Mouse (Mus musculus): ENCODE results near the gene Hmx2. TPM values are rescaled to one million over a fixed set of nuclear protein-coding genes. Genes with fewer than 3 reads are reported as not detected.
A peak's percentile ranks its signal among the peaks of the same experiment; 100 is the strongest.

Hmx2 gene
- total and polyA plus RNA-seq, 3 experiments: 0.44 to 3.9 (median 1.1) TPM

- Histone ChIP-seq H3K4me3 (ENCODE audit: low read depth, low read length) (peak overlapping the region; percentile 86), H3K36me3 (replicated peaks) (peaks cover 44% of the 10 kb centered on the region), H3K9me3 (replicated peaks) (peaks cover 2% of the 10 kb centered on the region), H3K27me3 (ENCODE audit: insufficient read depth, low read length) (peaks cover 13% of the 10 kb centered on the region), H3K4me1 (ENCODE audit: insufficient read depth, low read depth, low read length) (peaks cover 35% of the 10 kb centered on the region)
- no peak for DNase-seq (ENCODE audit: low spot score)
- peak; percentile 16; the same call in 1 of the 2 replicates for ATAC-seq (ENCODE audit: extremely low read depth, insufficient number of reproducible peaks, low FRiP score, poor library complexity, severe bottlenecking)
- no peak for TF ChIP-seq GATA2 (IDR thresholded peaks at IDR 0.05; ENCODE audit: borderline replicate concordance, low read depth, low read length)
- TF ChIP-seq TAL1 (conservative IDR thresholded peaks at IDR 0.05; ENCODE audit: low read depth, low read length): no peak
- no peak for TF ChIP-seq POLR2AphosphoS5 (IDR thresholded peaks at IDR 0.05; ENCODE audit: insufficient replicate concordance, low read depth, low read length)
- no peak for TF ChIP-seq GATA1 (IDR thresholded peaks at IDR 0.05; ENCODE audit: borderline replicate concordance, low read length)
- TF ChIP-seq CTCF (IDR thresholded peaks at IDR 0.05; ENCODE audit: low read depth, low read length): no peak
These were observed 12.1 kb downstream of the Hmx2 start for GRCm38 (mm10) chr7:131560697-131561042.

GRCm38 (mm10) chr7:131575246-131575645 is 26.7 kb downstream of the Hmx2 start:
- TF ChIP-seq GATA1 (IDR thresholded peaks at IDR 0.05; ENCODE audit: borderline replicate concordance, low read length) (no peak), CTCF (IDR thresholded peaks at IDR 0.05; ENCODE audit: low read depth, low read length) (no peak), TAL1 (conservative IDR thresholded peaks at IDR 0.05; ENCODE audit: low read depth, low read length) (no peak), POLR2AphosphoS5 (IDR thresholded peaks at IDR 0.05; ENCODE audit: insufficient replicate concordance, low read depth, low read length) (no peak), GATA2 (IDR thresholded peaks at IDR 0.05; ENCODE audit: borderline replicate concordance, low read depth, low read length) (no peak)
- no peaks in the 10 kb centered on the region for H3K9me3 ChIP-seq (replicated peaks)
- no peak overlapping the region for H3K4me3 ChIP-seq (ENCODE audit: low read depth, low read length)
- peaks cover 54% of the 10 kb centered on the region for H3K36me3 ChIP-seq (replicated peaks)
- H3K27me3 ChIP-seq (ENCODE audit: insufficient read depth, low read length): no peaks in the 10 kb centered on the region
- H3K4me1 ChIP-seq (ENCODE audit: insufficient read depth, low read depth, low read length): no peaks in the 10 kb centered on the region
- DNase-seq (ENCODE audit: low spot score): no peak
- ATAC-seq (ENCODE audit: extremely low read depth, insufficient number of reproducible peaks, low FRiP score, poor library complexity, severe bottlenecking): no peak

- Histone ChIP-seq H3K4me3 (ENCODE audit: low read depth, low read length) (no peak overlapping the region), H3K36me3 (replicated peaks) (no peaks in the 10 kb centered on the region), H3K4me1 (ENCODE audit: insufficient read depth, low read depth, low read length) (no peaks in the 10 kb centered on the region), H3K27me3 (ENCODE audit: insufficient read depth, low read length) (peaks cover 6% of the 10 kb centered on the region; the same call in 1 of the 2 replicates), H3K9me3 (replicated peaks) (no peaks in the 10 kb centered on the region)
- TF ChIP-seq GATA2 (IDR thresholded peaks at IDR 0.05; ENCODE audit: borderline replicate concordance, low read depth, low read length): no peak
- TF ChIP-seq CTCF (IDR thresholded peaks at IDR 0.05; ENCODE audit: low read depth, low read length): no peak
- no peak for TF ChIP-seq POLR2AphosphoS5 (IDR thresholded peaks at IDR 0.05; ENCODE audit: insufficient replicate concordance, low read depth, low read length)
- TF ChIP-seq TAL1 (conservative IDR thresholded peaks at IDR 0.05; ENCODE audit: low read depth, low read length): no peak
- no peak for ATAC-seq (ENCODE audit: extremely low read depth, insufficient number of reproducible peaks, low FRiP score, poor library complexity, severe bottlenecking)
- no peak for DNase-seq (ENCODE audit: low spot score)
These were observed 33.6 kb downstream of the Hmx2 start for GRCm38 (mm10) chr7:131582178-131582577.

- Histone ChIP-seq H3K36me3 (replicated peaks) (no peaks in the 10 kb centered on the region), H3K9me3 (replicated peaks) (no peaks in the 10 kb centered on the region), H3K4me1 (ENCODE audit: insufficient read depth, low read depth, low read length) (no peaks in the 10 kb centered on the region), H3K27me3 (ENCODE audit: insufficient read depth, low read length) (peaks cover 6% of the 10 kb centered on the region; the same call in 1 of the 2 replicates), H3K4me3 (ENCODE audit: low read depth, low read length) (no peak overlapping the region)
- DNase-seq (ENCODE audit: low spot score): no peak
- no peak for ATAC-seq (ENCODE audit: extremely low read depth, insufficient number of reproducible peaks, low FRiP score, poor library complexity, severe bottlenecking)
- no peak for TF ChIP-seq TAL1 (conservative IDR thresholded peaks at IDR 0.05; ENCODE audit: low read depth, low read length)
- TF ChIP-seq GATA2 (IDR thresholded peaks at IDR 0.05; ENCODE audit: borderline replicate concordance, low read depth, low read length): no peak
- no peak for TF ChIP-seq POLR2AphosphoS5 (IDR thresholded peaks at IDR 0.05; ENCODE audit: insufficient replicate concordance, low read depth, low read length)
- TF ChIP-seq GATA1 (IDR thresholded peaks at IDR 0.05; ENCODE audit: borderline replicate concordance, low read length): no peak
- TF ChIP-seq CTCF (IDR thresholded peaks at IDR 0.05; ENCODE audit: low read depth, low read length): no peak
These were observed 37.0 kb downstream of the Hmx2 start for GRCm38 (mm10) chr7:131585551-131585950.

GRCm38 (mm10) chr7:131597779-131598482 is 49.4 kb downstream of the Hmx2 start:
- Histone ChIP-seq H3K9me3 (replicated peaks) (peaks cover 7% of the 10 kb centered on the region), H3K4me1 (ENCODE audit: insufficient read depth, low read depth, low read length) (no peaks in the 10 kb centered on the region), H3K4me3 (ENCODE audit: low read depth, low read length) (no peak overlapping the region), H3K36me3 (replicated peaks) (no peaks in the 10 kb centered on the region), H3K27me3 (ENCODE audit: insufficient read depth, low read length) (no peaks in the 10 kb centered on the region)
- DNase-seq (ENCODE audit: low spot score) (no peak), ATAC-seq (ENCODE audit: extremely low read depth, insufficient number of reproducible peaks, low FRiP score, poor library complexity, severe bottlenecking) (no peak)
- TF ChIP-seq TAL1 (conservative IDR thresholded peaks at IDR 0.05; ENCODE audit: low read depth, low read length): no peak
- no peak for TF ChIP-seq CTCF (IDR thresholded peaks at IDR 0.05; ENCODE audit: low read depth, low read length)
- no peak for TF ChIP-seq GATA2 (IDR thresholded peaks at IDR 0.05; ENCODE audit: borderline replicate concordance, low read depth, low read length)
- TF ChIP-seq GATA1 (IDR thresholded peaks at IDR 0.05; ENCODE audit: borderline replicate concordance, low read length): no peak
- TF ChIP-seq POLR2AphosphoS5 (IDR thresholded peaks at IDR 0.05; ENCODE audit: insufficient replicate concordance, low read depth, low read length): no peak

- Histone ChIP-seq H3K36me3 (replicated peaks) (no peaks in the 10 kb centered on the region), H3K27me3 (ENCODE audit: insufficient read depth, low read length) (no peaks in the 10 kb centered on the region), H3K9me3 (replicated peaks) (peaks cover 7% of the 10 kb centered on the region), H3K4me3 (ENCODE audit: low read depth, low read length) (no peak overlapping the region), H3K4me1 (ENCODE audit: insufficient read depth, low read depth, low read length) (no peaks in the 10 kb centered on the region)
- ATAC-seq (ENCODE audit: extremely low read depth, insufficient number of reproducible peaks, low FRiP score, poor library complexity, severe bottlenecking) (no peak), DNase-seq (ENCODE audit: low spot score) (no peak)
- no peak for TF ChIP-seq POLR2AphosphoS5 (IDR thresholded peaks at IDR 0.05; ENCODE audit: insufficient replicate concordance, low read depth, low read length)
- TF ChIP-seq CTCF (IDR thresholded peaks at IDR 0.05; ENCODE audit: low read depth, low read length): no peak
- no peak for TF ChIP-seq GATA1 (IDR thresholded peaks at IDR 0.05; ENCODE audit: borderline replicate concordance, low read length)
- no peak for TF ChIP-seq GATA2 (IDR thresholded peaks at IDR 0.05; ENCODE audit: borderline replicate concordance, low read depth, low read length)
- no peak for TF ChIP-seq TAL1 (conservative IDR thresholded peaks at IDR 0.05; ENCODE audit: low read depth, low read length)
These were observed 49.9 kb downstream of the Hmx2 start for GRCm38 (mm10) chr7:131598483-131598824.

Data from G1E (cell line).